Mouse (Mus musculus) hindbrain, embryonic 11.5 days (tissue): ENCODE data around the gene Arrdc2. TPM values are rescaled to one million over a fixed set of nuclear protein-coding genes. Genes with fewer than 3 reads are reported as not detected.

Experiments
- ATAC-seq: fragments of 200-750 bp; cut with Nextera tagmentation; 2 replicates; pipeline ENCODE4 v1.8.0; 2017; ENCODE audit warnings: mild to moderate bottlenecking, moderate TSS enrichment, moderate library complexity; ENCODE audit not compliant: low FRiP score
- DNase-seq: peaks from one replicate; pipeline ENCODE4 v3.0.0-alpha.2; 2015; ENCODE audit warnings: low spot score
- H3K27ac ChIP-seq: fragments of 300-500 bp; sonication (generic); 2 replicates; pipeline ENCODE4 v1.5.1; 2014; ENCODE audit warnings: mild to moderate bottlenecking, low read depth, low read length
- H3K27me3 ChIP-seq: fragments of 300-500 bp; sonication (generic); 2 replicates; pipeline ENCODE4 v1.6.1; 2014; ENCODE audit warnings: mild to moderate bottlenecking, low read length, moderate library complexity, mixed read lengths; ENCODE audit not compliant: control insufficient read depth, insufficient read depth
- H3K36me3 ChIP-seq: fragments of 300-500 bp; sonication (generic); 2 replicates; pipeline ENCODE4 v1.6.1; 2014; ENCODE audit warnings: mild to moderate bottlenecking, low read length, moderate library complexity, mixed read lengths; ENCODE audit not compliant: control insufficient read depth, insufficient read depth
- H3K4me1 ChIP-seq: fragments of 300-500 bp; sonication (generic); replicated peaks from 2 replicates; pipeline ENCODE4 v1.6.1; 2014; ENCODE audit warnings: low read length, mixed read lengths; ENCODE audit not compliant: control insufficient read depth, insufficient read depth
- H3K4me2 ChIP-seq: fragments of 300-500 bp; sonication (generic); replicated peaks from 2 replicates; pipeline ENCODE4 v1.6.1; 2014; ENCODE audit warnings: mild to moderate bottlenecking, low read depth, low read length
- H3K4me3 ChIP-seq: fragments of 300-500 bp; sonication (generic); 2 replicates; pipeline ENCODE4 v1.5.1; 2014; ENCODE audit warnings: low read depth, low read length
- H3K9ac ChIP-seq: fragments of 300-500 bp; sonication (generic); 2 replicates; pipeline ENCODE4 v1.6.1; 2014; ENCODE audit warnings: low read depth, low read length
- H3K9me3 ChIP-seq: fragments of 300-500 bp; sonication (generic); 2 replicates; pipeline ENCODE4 v1.6.1; 2016; ENCODE audit warnings: low read length; ENCODE audit not compliant: control insufficient read depth
- WGBS: fragments of 180-500 bp; shearing (Covaris S2); extraction: QIAGEN DNeasy Blood & Tissue Kit; methylation state at CpG from one replicate; pipeline ENCODE4 v1.1.7; 2014; 5-methylcytosine and 5-hydroxymethylcytosine counted together
- polyA plus RNA-seq: library from polyadenylated mRNA; unstranded; fragments of >200 nt; fragmentation: Nextera tagmentation; extraction: Ambion mirVana; gene quantifications from 2 replicates; pipeline ENCODE4 v1.2.1, GENCODE M21; 2014

Gene Arrdc2
- polyA plus RNA-seq, 1 experiment from 2014 or later = 10.3 TPM

DNA sequence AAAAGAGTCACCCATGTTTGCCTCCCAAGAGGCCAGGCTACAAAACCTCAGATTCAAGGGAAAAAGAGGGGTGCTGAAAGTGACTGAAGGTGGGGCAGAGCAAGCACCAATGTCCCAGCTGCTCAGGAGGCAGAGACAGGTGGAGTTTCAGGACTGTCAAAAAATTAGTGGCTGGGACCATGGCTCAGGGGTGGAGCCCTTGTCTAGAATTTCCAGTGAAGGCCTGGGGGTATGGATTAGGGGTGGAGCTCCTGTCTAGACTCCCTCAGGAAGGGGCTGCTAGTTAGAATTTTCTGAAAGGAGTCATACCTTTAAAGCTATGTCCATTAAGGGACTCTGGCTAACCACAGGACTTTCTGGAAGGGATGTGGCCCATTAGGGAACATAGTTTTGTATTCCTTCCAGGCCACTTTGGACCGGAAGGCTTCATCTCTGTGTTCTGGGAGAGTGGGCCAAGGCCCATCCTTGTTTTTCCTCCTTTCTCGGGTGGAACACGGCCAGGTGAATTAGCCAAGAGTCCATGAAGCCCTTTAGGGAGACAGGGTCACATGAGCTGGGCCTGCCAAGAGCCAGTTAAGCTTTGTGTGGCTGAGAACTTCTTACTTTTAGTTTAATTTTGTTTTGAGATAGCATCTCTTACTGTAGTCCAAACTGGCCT lies 9.9 kb upstream of the Arrdc2 start:
- H3K4me3 ChIP-seq = no peak overlapping the region
- H3K27me3 ChIP-seq = no peaks in the 10 kb centered on the region
- no peaks in the 10 kb centered on the region for H3K9me3 ChIP-seq
- ATAC-seq = no peak
- WGBS = 87% methylated on average over 3 of the region's 3 CpGs
- H3K4me1 ChIP-seq = no peaks in the 10 kb centered on the region
- no peaks in the 10 kb centered on the region for H3K36me3 ChIP-seq
- no peak overlapping the region for H3K9ac ChIP-seq
- H3K27ac ChIP-seq = no peak overlapping the region
- H3K4me2 ChIP-seq = no peak overlapping the region
- DNase-seq = no peak

DNA sequence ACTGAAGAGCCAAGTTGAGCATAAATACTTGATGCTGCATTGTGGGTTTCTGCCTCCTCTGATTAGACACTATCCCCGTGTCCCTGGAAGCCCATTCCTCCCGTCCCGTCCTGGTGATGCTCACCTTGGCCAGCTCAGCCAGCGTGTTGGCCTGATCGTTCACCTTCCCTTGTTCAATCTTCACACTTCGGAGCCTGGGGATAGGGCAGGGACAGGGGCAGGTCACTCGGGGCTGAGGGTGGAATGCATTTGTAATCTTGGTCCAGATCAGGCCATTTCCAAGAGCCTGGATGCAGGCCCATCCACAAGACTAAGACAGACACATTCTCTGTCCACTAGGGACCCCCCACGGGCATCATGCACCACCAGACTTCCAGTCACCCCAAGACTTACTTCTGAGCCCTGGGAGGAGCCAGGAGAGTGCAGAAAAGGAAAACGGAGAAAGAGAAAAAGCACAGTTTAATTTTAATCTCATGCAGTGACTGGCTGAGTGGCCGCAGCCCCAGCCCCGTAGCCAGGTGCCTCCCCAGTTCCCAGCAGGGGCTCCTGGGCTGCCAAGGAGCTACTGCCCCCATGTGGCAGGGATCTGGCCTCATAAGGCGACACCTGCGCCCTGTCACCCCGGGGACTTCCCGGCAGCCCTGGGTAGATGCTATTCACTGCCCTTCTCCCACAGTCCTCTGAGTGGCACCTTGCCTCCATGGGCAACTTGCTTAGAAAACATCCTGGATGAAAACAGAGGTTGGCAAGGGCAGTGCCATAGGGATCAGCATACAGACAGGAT lies 7.0 kb upstream of the Arrdc2 start:
- DNase-seq = no peak
- ATAC-seq = no peak
- H3K9ac ChIP-seq = no peak overlapping the region
- no peak overlapping the region for H3K4me3 ChIP-seq
- H3K4me1 ChIP-seq = no peaks in the 10 kb centered on the region; the same call in 1 of the 2 replicates
- 53% methylated on average over 15 of the region's 15 CpGs for WGBS
- no peaks in the 10 kb centered on the region for H3K27me3 ChIP-seq
- no peaks in the 10 kb centered on the region for H3K36me3 ChIP-seq
- H3K9me3 ChIP-seq = no peaks in the 10 kb centered on the region
- no peak overlapping the region for H3K4me2 ChIP-seq
- H3K27ac ChIP-seq = no peak overlapping the region

DNA sequence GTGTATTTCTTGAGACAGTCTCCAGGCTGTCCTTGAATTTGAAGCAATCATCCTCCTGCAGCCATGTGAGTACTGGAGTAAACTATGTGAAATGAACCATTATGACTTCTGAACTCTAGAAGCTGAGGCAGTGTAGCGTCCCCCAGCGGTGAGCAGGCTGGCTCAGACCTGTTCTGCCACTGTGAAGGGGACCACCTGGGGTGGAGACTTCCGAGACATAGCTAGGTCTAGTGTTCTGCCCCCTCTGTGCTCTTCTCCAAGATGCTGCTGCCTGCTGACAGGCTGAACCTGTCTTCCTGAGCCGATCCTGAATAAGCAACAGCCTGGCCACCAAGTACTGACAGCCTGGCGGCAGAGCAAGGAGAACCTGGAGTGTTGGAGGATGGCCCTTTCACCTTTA lies 5.6 kb upstream of the Arrdc2 start:
- no peaks in the 10 kb centered on the region for H3K36me3 ChIP-seq
- no peaks in the 10 kb centered on the region for H3K9me3 ChIP-seq
- H3K27me3 ChIP-seq = no peaks in the 10 kb centered on the region
- no peak overlapping the region for H3K4me2 ChIP-seq
- DNase-seq (no peak), ATAC-seq (no peak)
- H3K4me3 ChIP-seq = no peak overlapping the region
- H3K27ac ChIP-seq = 0 out of 2 replicates have a peak overlapping the region, but pooled peaks have one; percentile 1
- H3K9ac ChIP-seq = no peak overlapping the region
- peaks cover 2% of the 10 kb centered on the region; the same call in 1 of the 2 replicates for H3K4me1 ChIP-seq
- WGBS = 41% methylated on average over 5 of the region's 5 CpGs

DNA sequence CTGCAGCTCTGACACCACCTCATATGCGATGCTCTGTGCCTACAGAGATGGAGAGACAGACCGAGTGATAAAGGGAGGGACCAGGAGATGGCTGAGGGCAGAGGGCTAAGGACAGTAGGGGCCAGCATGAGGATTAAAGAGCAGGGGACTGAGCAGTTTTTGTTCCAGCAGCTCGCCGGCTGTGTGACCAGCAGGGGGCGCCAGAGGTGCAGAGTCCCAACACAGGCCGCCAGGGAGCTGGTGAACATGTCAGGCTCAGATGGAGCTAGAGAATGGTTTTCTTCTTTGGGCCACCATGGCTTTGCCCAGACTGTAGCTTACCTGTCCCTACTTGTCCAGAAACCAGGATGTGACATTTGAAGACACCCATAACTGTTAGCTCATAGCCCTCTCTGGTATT lies 5.0 kb upstream of the Arrdc2 start:
- H3K36me3 ChIP-seq = no peaks in the 10 kb centered on the region
- no peaks in the 10 kb centered on the region for H3K9me3 ChIP-seq
- no peak overlapping the region for H3K27ac ChIP-seq
- no peak overlapping the region for H3K4me3 ChIP-seq
- no peaks in the 10 kb centered on the region for H3K27me3 ChIP-seq
- WGBS = 4% methylated on average over 6 of the region's 6 CpGs
- H3K4me1 ChIP-seq = peaks cover 2% of the 10 kb centered on the region; the same call in 1 of the 2 replicates
- H3K9ac ChIP-seq = peak overlapping the region; percentile 19; the same call in 1 of the 2 replicates
- ATAC-seq (peak; percentile 6; the same call in 1 of the 2 replicates), DNase-seq (peak; percentile 94)
- no peak overlapping the region for H3K4me2 ChIP-seq

DNA sequence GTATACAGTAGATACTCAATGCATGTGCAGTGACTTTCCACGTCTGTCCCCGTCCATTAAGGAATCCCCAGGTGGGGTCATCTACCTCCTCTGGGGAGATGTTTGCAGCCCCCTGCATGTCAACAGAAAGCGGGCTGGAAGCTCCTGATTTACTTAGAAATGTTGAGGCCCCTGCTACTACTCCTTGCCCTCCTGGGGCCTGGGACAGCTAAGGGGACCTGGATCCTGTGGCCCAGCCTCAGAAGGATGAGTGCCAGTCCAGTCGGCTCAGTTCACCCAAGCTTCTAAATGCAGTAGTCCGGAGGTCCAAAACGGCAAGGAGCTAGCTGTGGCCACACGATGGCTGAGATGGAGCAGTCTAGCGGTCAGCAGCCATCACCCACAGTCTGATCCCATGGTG lies 4.4 kb upstream of the Arrdc2 start:
- ATAC-seq = no peak
- no peaks in the 10 kb centered on the region for H3K36me3 ChIP-seq
- H3K27ac ChIP-seq = no peak overlapping the region
- WGBS = 89% methylated on average over 8 of the region's 8 CpGs
- H3K4me1 ChIP-seq = peaks cover 2% of the 10 kb centered on the region; the same call in 1 of the 2 replicates
- H3K4me2 ChIP-seq = no peak overlapping the region
- no peak overlapping the region for H3K9ac ChIP-seq
- H3K27me3 ChIP-seq = no peaks in the 10 kb centered on the region
- H3K9me3 ChIP-seq = no peaks in the 10 kb centered on the region
- no peak for DNase-seq
- H3K4me3 ChIP-seq = no peak overlapping the region

DNA sequence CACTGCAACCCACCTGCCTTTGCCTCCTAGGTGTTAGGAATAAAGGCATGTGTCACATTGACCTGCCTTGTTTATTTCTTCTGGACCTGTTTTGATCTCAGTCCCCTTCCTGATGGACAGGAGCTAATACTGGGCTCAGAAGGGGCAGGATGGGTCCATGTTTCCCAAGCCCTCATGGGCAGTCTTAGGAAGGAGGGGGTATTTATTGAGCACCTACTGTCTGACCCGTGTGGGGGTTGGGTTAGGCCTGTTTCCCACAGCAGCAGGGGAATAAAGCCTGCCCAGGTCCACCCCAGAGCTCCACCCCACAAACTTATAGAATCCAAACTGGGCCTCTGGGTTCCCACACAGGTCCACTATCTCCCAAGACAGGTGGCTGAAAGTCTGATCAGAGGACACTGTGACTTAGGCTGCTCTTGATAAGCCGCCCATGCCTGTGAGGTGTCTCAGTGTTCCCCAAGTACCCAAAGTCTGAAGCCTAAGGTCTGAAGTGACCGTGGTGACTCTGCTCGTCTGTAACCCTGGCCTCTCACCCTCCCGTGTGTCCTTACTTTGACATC lies 3.8 kb upstream of the Arrdc2 start:
- Histone ChIP-seq H3K9ac (no peak overlapping the region), H3K27ac (no peak overlapping the region), H3K4me3 (no peak overlapping the region), H3K4me2 (no peak overlapping the region), H3K27me3 (no peaks in the 10 kb centered on the region), H3K36me3 (no peaks in the 10 kb centered on the region), H3K9me3 (no peaks in the 10 kb centered on the region), H3K4me1 (peaks cover 5% of the 10 kb centered on the region; the same call in 1 of the 2 replicates)
- no peak for ATAC-seq
- WGBS = 85% methylated on average over 5 of the region's 5 CpGs
- no peak for DNase-seq

DNA sequence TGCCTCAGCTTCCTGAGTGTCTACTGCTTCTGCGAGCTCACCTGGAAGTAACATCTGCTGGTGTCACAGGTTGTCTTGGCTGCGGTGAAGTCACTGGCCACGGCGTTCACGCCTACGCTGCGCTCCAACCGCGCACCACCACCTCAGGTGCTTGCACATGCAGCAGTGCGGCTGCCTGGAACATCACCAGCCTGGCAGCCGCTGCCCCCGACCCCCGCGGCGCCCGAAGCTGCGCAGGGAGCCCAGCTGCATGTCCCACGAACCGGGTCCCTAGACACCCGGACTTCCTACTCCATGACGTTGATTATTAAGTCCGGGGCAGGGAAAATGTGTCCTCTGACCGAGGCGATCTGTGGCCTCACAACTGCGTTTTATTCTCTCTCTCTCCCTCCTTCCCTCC lies 3.0 kb upstream of the Arrdc2 start:
- Histone ChIP-seq H3K36me3 (no peaks in the 10 kb centered on the region), H3K4me2 (no peak overlapping the region), H3K4me1 (peaks cover 5% of the 10 kb centered on the region; the same call in 1 of the 2 replicates), H3K4me3 (no peak overlapping the region), H3K27me3 (no peaks in the 10 kb centered on the region), H3K9ac (no peak overlapping the region), H3K27ac (peak overlapping the region; percentile 47; the same call in 1 of the 2 replicates), H3K9me3 (no peaks in the 10 kb centered on the region)
- ATAC-seq (no peak), DNase-seq (no peak)
- 70% methylated on average over 25 of the region's 25 CpGs for WGBS

DNA sequence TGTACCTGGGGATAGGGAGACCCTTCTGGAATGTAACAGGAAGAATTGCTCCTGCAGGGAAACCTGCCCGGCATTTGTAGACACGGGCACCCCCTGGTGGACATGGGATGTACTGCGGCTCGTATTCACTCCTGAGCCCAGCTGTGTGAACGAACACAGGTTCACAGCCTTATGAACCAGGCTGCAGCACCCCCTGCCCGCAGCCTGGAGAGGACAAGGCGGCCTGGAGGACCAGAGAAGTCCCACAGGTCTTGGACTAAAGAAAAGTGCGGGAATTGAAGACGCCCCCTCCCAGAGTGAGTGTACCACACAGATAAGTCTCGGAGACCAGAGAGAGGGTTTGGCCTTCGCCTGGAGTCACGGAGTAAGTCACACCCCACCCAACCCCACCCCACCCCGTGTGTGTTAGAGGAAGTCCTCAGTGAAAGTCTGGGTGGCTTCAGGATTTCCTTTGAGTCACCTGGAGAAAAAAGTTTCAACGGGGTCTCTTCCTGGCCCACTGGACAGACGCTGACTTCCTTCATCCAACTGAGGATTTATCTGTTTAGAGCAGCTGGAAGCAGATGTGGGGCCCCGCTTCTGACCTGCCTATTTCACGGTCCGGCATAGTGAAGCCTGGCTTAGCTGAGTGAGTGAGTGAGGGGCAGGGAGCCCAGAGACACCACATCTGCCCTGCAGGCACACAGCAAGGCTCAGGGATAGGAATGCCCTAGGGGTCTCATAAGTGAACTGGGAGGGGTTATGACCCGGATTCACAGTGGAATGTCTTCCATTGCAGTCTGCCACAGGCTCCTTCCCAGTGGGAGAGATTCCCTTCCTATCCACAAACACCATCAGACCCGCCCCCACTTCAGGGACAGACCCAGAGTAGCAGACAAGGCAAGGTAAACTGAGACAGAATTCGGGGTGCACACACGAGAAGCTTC lies 1.9 kb upstream of the Arrdc2 start:
- Histone ChIP-seq H3K27ac (0 out of 2 replicates have a peak overlapping the region, but pooled peaks have one; percentile 20), H3K4me2 (no peak overlapping the region), H3K9ac (no peak overlapping the region), H3K4me3 (no peak overlapping the region), H3K9me3 (no peaks in the 10 kb centered on the region), H3K27me3 (no peaks in the 10 kb centered on the region), H3K36me3 (no peaks in the 10 kb centered on the region), H3K4me1 (peaks cover 5% of the 10 kb centered on the region; the same call in 1 of the 2 replicates)
- peak; percentile 8; the same call in 1 of the 2 replicates for ATAC-seq
- peak; percentile 95 for DNase-seq
- WGBS = 43% methylated on average over 22 of the region's 22 CpGs
